Mouse (Mus musculus) midbrain, embryonic 13.5 days (tissue): ENCODE measurements around the gene Mrpl12. TPM values are rescaled to one million over a fixed set of nuclear protein-coding genes. Genes with fewer than 3 reads are reported as not detected.
"Not testable (repeated sequence)": the region's sequence is repeated elsewhere in the genome, so short reads cannot be mapped to it uniquely, and the experiment has no call there.

Experiments
- ATAC-seq: fragments of 200-750 bp; cut with Nextera tagmentation; 2 replicates; pipeline ENCODE4 v1.8.0; 2017; ENCODE audit warnings: mild to moderate bottlenecking, moderate TSS enrichment, moderate library complexity
- H3K27ac ChIP-seq: fragments of 300-500 bp; sonication (generic); 2 replicates; pipeline ENCODE4 v1.5.1; 2015; ENCODE audit warnings: inconsistent platforms, mild to moderate bottlenecking, moderate library complexity
- H3K27me3 ChIP-seq: fragments of 300-500 bp; sonication (generic); 2 replicates; pipeline ENCODE4 v1.6.1; 2015; ENCODE audit warnings: mild to moderate bottlenecking, inconsistent platforms
- H3K36me3 ChIP-seq: fragments of 300-500 bp; sonication (generic); 2 replicates; pipeline ENCODE4 v1.6.1; 2015; ENCODE audit warnings: mild to moderate bottlenecking, inconsistent platforms
- H3K4me1 ChIP-seq: fragments of 300-500 bp; sonication (generic); replicated peaks from 2 replicates; pipeline ENCODE4 v1.6.1; 2015; ENCODE audit warnings: inconsistent platforms
- H3K4me2 ChIP-seq: fragments of 300-500 bp; sonication (generic); replicated peaks from 2 replicates; pipeline ENCODE4 v1.6.1; 2015; ENCODE audit warnings: moderate library complexity, mild to moderate bottlenecking, inconsistent platforms
- H3K4me3 ChIP-seq: fragments of 300-500 bp; sonication (generic); replicated peaks from 2 replicates; pipeline ENCODE4 v1.5.1; 2015; ENCODE audit warnings: mild to moderate bottlenecking, inconsistent platforms
- H3K9ac ChIP-seq: fragments of 300-500 bp; sonication (generic); replicated peaks from 2 replicates; pipeline ENCODE4 v1.6.1; 2015; ENCODE audit warnings: mild to moderate bottlenecking, inconsistent platforms
- H3K9me3 ChIP-seq: fragments of 300-500 bp; sonication (generic); 2 replicates; pipeline ENCODE4 v1.6.1; 2016; ENCODE audit warnings: mild to moderate bottlenecking, inconsistent platforms
- WGBS: fragments of 180-500 bp; shearing (Covaris S2); methylation state at CpG from one replicate; pipeline ENCODE4 v1.1.7; 2015; 5-methylcytosine and 5-hydroxymethylcytosine counted together
- polyA plus RNA-seq: library from polyadenylated mRNA; unstranded; fragments of >200 nt; fragmentation: Nextera tagmentation; extraction: Ambion mirVana; gene quantifications from 2 replicates; pipeline ENCODE4 v1.2.1, GENCODE M21; 2015

Mrpl12 gene
- polyA plus RNA-seq, 1 experiment from 2014 or later, result 113 TPM

DNA sequence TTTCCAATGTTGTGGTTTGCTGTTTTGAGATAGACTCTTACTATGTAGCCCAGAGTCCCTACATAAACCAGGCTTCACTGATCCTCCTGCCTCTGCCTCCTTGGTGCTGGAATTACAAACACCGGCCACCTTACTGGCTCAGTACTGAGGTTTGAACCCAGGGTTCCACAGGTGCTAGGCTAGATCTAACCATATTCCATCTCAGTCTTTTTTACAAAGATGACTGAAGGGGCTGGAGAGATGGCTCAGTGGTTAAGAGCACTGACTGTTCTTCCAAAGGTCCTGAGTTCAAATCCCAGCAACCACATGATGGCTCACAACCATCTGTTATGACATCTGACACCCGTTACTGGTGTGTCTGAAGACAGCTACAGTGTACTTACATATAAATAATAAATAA lies 29.8 kb downstream of the Mrpl12 start:
- H3K4me1 ChIP-seq, result peaks cover 12% of the 10 kb centered on the region; the same call in 1 of the 2 replicates
- H3K9me3 ChIP-seq, ATAC-seq, H3K9ac ChIP-seq, H3K27ac ChIP-seq, H3K36me3 ChIP-seq, H3K4me2 ChIP-seq, H3K27me3 ChIP-seq, H3K4me3 ChIP-seq: not testable (repeated sequence)
- WGBS, result 97% methylated on average over 2 of the region's 2 CpGs

DNA sequence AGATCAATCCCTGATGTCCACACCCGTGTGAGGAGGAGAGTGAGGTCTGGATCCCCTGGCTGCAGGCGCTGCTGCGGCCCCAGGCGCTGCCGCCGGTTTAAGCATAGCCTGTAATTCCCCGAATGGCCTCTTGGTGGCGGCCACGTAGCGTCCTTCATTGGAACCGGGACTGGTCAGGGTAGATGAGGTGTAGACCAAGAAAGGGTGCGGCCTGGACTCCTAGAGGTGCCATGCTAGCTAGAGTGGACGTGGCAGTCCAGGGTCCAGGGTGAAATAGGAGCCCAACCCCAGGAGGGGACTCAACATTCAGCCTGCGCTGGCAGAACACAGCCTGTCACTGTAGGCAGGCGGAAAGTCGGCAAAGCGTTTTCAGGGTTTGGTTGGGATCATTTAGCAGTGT lies 31.2 kb downstream of the Mrpl12 start:
- no peak overlapping the region for H3K9ac ChIP-seq
- H3K4me3 ChIP-seq, result no peak overlapping the region
- H3K36me3 ChIP-seq, result no peaks in the 10 kb centered on the region
- no peak overlapping the region for H3K27ac ChIP-seq
- peak; percentile 79 for ATAC-seq
- WGBS, result 16% methylated on average over 17 of the region's 17 CpGs
- peaks cover 5% of the 10 kb centered on the region; the same call in 1 of the 2 replicates for H3K4me1 ChIP-seq
- no peak overlapping the region for H3K4me2 ChIP-seq
- no peaks in the 10 kb centered on the region for H3K27me3 ChIP-seq
- H3K9me3 ChIP-seq, result no peaks in the 10 kb centered on the region

DNA sequence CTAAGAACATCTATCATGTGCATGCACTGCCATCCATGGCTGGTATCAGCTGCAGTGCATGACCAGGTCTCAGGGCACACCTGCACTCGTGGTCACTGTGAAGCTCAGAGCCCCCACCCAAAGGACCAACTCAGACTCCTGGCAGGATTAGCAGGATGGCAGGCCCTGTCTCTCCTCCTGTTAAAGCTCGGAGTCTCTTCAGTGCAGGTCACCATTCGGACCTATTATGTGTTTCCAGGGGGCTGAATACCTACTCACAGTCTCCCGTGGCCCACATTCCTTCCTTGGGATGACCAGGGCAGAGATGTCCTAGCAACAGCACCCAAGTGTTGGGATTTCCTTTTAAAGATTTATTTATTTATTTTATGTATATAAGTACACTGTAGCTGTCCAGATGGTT lies 32.7 kb downstream of the Mrpl12 start:
- Histone ChIP-seq H3K27ac (no peak overlapping the region), H3K4me2 (no peak overlapping the region), H3K36me3 (no peaks in the 10 kb centered on the region), H3K27me3 (no peaks in the 10 kb centered on the region), H3K9ac (no peak overlapping the region), H3K9me3 (no peaks in the 10 kb centered on the region), H3K4me1 (no peaks in the 10 kb centered on the region), H3K4me3 (no peak overlapping the region)
- WGBS, result 71% methylated on average over 4 of the region's 4 CpGs
- ATAC-seq, result no peak

DNA sequence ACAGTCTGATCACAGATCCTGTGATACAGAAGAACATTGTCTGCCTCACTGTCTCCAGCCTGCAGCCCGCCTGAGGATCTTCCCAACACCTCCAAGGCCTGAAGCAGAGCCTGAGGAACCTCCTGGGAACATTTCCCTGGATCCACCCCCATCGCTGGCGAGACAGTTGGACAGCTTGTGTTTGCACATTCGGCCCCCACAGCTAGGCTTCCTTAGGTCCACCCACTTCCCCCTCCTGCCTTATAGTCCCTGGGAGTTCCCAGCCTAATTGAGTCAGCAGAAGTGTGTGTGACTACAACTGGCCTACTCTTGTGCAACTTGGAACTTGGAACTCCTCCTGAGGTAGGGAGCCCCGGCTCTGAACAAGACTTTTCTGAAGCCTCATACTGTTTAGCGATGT lies 33.6 kb downstream of the Mrpl12 start:
- no peaks in the 10 kb centered on the region for H3K27me3 ChIP-seq
- WGBS, result 70% methylated on average over 6 of the region's 6 CpGs
- H3K27ac ChIP-seq, result no peak overlapping the region
- no peak overlapping the region for H3K4me3 ChIP-seq
- no peaks in the 10 kb centered on the region for H3K36me3 ChIP-seq
- no peak for ATAC-seq
- H3K9me3 ChIP-seq, result no peaks in the 10 kb centered on the region
- no peak overlapping the region for H3K9ac ChIP-seq
- no peak overlapping the region for H3K4me2 ChIP-seq
- no peaks in the 10 kb centered on the region for H3K4me1 ChIP-seq

DNA sequence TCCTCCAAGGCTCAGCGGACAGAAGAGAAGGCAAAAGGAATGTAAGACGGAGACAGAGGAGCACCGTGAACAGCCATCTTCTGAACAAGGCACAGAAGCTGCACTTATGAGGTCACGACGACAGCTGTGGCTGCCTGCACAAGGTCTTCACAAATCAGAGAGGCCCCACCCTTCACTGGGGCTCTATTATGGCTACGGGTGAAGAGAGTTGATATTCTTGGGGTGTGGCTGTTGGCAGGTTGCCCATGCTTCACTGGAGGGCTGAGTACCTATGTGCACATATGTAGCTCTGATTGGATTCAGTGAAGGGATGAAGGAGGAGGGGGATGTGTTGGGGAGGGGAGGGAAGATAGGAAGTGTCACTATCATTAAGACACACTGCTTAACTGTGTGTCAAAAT lies 34.1 kb downstream of the Mrpl12 start:
- H3K27me3 ChIP-seq, result no peaks in the 10 kb centered on the region
- no peaks in the 10 kb centered on the region for H3K36me3 ChIP-seq
- H3K27ac ChIP-seq, result no peak overlapping the region
- H3K4me3 ChIP-seq, result no peak overlapping the region
- no peak for ATAC-seq
- no peaks in the 10 kb centered on the region for H3K4me1 ChIP-seq
- no peaks in the 10 kb centered on the region for H3K9me3 ChIP-seq
- WGBS, result 80% methylated on average over 6 of the region's 6 CpGs
- no peak overlapping the region for H3K9ac ChIP-seq
- H3K4me2 ChIP-seq, result no peak overlapping the region

DNA sequence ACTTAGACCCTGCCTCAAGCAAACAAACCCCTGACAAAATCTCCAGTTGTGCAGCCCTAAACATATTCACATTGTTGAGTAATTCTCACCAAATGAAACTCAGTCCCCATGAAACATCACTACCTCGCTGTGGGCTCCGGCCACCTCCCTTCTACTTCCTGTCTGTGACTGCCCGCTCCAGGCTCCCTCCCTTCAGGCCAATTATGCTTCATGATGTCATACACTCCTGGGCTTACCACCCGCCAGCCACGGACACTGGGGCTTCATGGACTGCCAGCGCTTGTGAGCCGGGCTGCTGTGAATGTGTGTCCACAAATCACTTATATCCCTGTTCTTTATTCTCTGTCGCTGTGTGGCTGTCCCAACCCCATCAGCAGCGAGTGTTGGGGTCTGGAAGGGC lies 35.3 kb downstream of the Mrpl12 start:
- H3K36me3 ChIP-seq, result no peaks in the 10 kb centered on the region
- WGBS, result 58% methylated on average over 9 of the region's 9 CpGs
- H3K9me3 ChIP-seq, result no peaks in the 10 kb centered on the region
- no peak overlapping the region for H3K4me2 ChIP-seq
- no peak overlapping the region for H3K27ac ChIP-seq
- H3K4me1 ChIP-seq, result no peaks in the 10 kb centered on the region
- no peak overlapping the region for H3K4me3 ChIP-seq
- 0 out of 2 replicates have a peak overlapping the region, but pooled peaks have one; percentile 2 for H3K9ac ChIP-seq
- H3K27me3 ChIP-seq, result no peaks in the 10 kb centered on the region
- no peak for ATAC-seq

DNA sequence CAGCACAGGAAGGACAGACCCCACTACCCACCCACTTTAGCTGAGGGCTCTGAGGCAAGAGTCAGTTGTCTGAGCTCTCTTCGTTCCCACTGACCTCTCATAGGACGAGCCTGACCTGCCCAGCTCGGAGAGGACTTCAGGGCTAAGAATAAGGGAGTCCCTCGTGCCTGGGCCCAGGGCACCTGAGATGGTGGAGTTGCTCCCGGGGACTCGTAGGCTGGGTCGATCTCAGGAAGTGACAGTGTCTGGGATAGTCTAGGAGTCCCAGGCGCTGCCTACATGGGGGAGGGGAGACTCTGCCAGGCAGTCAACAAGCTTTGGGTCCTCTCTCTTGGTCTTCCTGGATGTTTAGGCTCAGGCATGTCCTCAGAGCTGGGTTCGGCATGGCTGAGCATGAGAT lies 36.1 kb downstream of the Mrpl12 start:
- no peaks in the 10 kb centered on the region for H3K4me1 ChIP-seq
- no peaks in the 10 kb centered on the region for H3K27me3 ChIP-seq
- no peak overlapping the region for H3K4me2 ChIP-seq
- no peak overlapping the region for H3K9ac ChIP-seq
- no peak for ATAC-seq
- no peaks in the 10 kb centered on the region for H3K9me3 ChIP-seq
- WGBS, result 84% methylated on average over 9 of the region's 9 CpGs
- no peak overlapping the region for H3K4me3 ChIP-seq
- no peaks in the 10 kb centered on the region for H3K36me3 ChIP-seq
- H3K27ac ChIP-seq, result no peak overlapping the region

DNA sequence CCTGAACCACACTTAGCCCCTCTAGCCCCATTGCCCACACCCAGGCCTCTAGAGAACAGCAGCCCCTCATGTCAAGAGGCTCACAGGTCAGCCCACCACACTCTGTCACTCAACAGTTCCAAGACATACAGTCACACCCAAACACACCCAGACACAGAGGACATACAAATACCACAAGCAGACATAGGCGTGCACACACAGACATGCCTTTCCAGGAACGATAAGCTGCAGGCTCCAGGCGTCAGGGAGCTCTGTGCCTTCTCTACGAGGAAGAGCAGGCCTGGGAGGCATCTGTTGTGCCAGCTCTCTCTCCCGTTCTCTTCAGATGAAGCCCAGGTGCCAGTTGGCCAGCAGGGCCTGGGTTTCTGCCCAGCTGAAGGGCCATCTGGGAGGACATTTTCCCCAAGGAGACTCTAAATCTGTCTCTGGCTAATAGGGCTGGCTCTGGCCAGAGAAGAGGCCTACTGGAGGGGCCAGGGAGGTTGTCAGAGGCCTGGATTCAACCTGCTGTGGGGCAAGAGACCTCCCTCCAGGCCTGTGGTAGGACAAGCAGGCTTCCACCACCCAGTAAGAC lies 36.6 kb downstream of the Mrpl12 start:
- H3K27me3 ChIP-seq, result no peaks in the 10 kb centered on the region
- H3K4me1 ChIP-seq, result no peaks in the 10 kb centered on the region
- WGBS, result 85% methylated on average over 5 of the region's 5 CpGs
- no peaks in the 10 kb centered on the region for H3K36me3 ChIP-seq
- H3K9me3 ChIP-seq, result no peaks in the 10 kb centered on the region
- H3K4me2 ChIP-seq, result no peak overlapping the region
- H3K9ac ChIP-seq, result no peak overlapping the region
- no peak overlapping the region for H3K27ac ChIP-seq
- no peak for ATAC-seq
- no peak overlapping the region for H3K4me3 ChIP-seq

DNA sequence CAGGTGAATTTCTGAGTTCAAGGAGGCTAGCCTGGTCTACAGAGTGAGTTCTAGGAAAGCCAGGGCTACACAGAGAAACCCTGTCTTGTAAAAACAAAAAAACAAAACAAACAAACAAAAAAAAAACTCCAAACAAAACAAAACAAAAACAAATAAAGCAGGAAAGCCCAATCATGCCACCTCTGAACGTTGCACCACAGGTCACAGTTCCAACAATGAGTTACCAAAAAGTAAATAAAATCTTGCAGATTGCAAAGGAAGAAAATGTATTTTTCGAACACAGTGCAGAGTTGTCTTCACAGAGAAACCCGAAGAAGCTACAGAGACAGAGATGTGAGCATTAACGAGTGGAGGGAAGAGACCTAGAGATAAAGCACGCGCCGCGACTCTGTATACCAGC lies 38.2 kb downstream of the Mrpl12 start:
- Histone ChIP-seq H3K4me2 (no peak overlapping the region), H3K9ac (no peak overlapping the region), H3K27me3 (peaks cover 3% of the 10 kb centered on the region), H3K9me3 (no peaks in the 10 kb centered on the region), H3K27ac (no peak overlapping the region), H3K4me3 (no peak overlapping the region), H3K36me3 (no peaks in the 10 kb centered on the region), H3K4me1 (no peaks in the 10 kb centered on the region)
- ATAC-seq, result no peak
- WGBS, result 84% methylated on average over 8 of the region's 8 CpGs

DNA sequence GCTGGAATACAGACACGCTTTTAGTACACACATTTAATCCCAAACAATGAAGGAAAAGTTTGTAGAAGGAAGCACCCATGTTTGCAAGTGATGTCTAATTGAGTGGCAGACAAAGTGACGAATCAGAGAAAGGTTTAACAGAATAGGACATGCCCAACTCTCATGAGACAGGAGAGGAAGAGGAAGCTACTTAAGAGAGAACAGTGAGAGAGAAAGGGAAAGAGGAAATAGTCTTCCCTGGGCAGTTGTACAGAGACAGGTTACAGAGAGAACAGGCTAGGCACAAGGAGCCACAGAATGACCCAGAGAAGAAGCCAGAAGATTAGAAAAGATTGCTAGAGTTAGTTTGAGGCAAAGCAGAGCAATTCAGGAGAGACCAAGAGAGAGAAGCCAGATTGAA lies 41.5 kb downstream of the Mrpl12 start:
- peaks cover 37% of the 10 kb centered on the region for H3K27me3 ChIP-seq
- 80% methylated on average over 2 of the region's 2 CpGs for WGBS
- H3K27ac ChIP-seq, result no peak overlapping the region
- H3K4me2 ChIP-seq, result no peak overlapping the region
- no peak overlapping the region for H3K4me3 ChIP-seq
- ATAC-seq, result no peak
- no peaks in the 10 kb centered on the region for H3K36me3 ChIP-seq
- no peaks in the 10 kb centered on the region for H3K9me3 ChIP-seq
- H3K9ac ChIP-seq, result no peak overlapping the region
- peaks cover 9% of the 10 kb centered on the region for H3K4me1 ChIP-seq

DNA sequence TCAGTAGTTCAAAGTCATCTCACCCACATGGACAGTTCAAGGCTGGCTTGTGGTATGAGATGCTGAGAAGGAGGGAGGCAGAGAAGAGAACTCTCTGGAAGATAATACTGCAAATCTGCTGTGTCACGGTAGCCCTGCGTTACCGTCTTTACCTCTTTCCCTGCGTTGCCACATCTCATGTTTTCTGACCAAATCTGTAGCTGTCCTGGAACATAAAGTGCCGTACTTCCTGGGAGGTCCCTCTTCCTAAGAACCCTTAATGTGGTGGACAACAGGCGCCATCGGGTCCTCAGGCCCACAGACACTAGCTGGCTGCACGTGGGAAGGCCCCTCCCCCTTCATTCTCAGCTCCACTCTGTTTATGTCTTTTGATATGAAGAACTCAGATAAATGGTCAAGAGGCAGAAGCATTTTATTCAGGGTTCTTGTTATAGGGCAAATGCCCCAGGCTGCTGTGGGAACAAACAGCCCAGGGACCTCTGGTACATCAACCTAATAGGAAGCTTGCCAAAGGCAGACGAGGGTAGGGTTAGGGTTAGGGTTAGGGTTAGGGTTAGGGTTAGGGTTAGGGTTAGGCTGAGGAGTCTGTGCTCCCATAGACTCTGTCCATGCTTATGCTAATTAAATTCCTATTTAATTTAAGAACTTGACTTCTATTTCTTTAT lies 43.4 kb downstream of the Mrpl12 start:
- 84% methylated on average over 9 of the region's 9 CpGs for WGBS
- no peak overlapping the region for H3K4me3 ChIP-seq
- H3K36me3 ChIP-seq, result no peaks in the 10 kb centered on the region
- no peak overlapping the region for H3K4me2 ChIP-seq
- H3K27me3 ChIP-seq, result peaks cover 56% of the 10 kb centered on the region
- H3K9me3 ChIP-seq, result no peaks in the 10 kb centered on the region
- H3K9ac ChIP-seq, result no peak overlapping the region
- peaks cover 10% of the 10 kb centered on the region for H3K4me1 ChIP-seq
- no peak for ATAC-seq
- H3K27ac ChIP-seq, result no peak overlapping the region

DNA sequence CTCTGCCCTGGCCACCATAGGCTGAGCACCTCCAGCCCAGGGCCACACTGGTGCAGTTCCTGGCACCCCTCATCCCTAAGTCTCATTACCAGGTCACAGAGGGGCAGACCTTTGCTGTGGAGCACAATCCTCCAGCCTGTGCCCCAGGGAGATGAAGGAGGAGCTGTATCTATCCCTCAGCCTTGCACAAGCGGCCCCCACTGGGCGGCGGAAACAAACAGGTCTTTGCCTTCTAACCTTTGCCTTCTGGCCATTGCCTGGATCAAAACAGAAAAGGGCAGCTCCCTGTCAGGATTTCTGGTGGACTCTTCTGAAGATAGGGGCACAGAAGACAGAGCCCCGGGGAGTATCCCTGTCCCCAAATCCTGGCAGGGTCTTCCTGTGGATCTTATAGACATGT lies 44.5 kb downstream of the Mrpl12 start:
- Histone ChIP-seq H3K27ac (no peak overlapping the region), H3K4me1 (peaks cover 10% of the 10 kb centered on the region), H3K36me3 (no peaks in the 10 kb centered on the region), H3K9ac (no peak overlapping the region), H3K4me2 (no peak overlapping the region), H3K4me3 (no peak overlapping the region), H3K27me3 (peaks cover 67% of the 10 kb centered on the region), H3K9me3 (no peaks in the 10 kb centered on the region)
- no peak for ATAC-seq
- 50% methylated on average over 4 of the region's 4 CpGs for WGBS
